Mouse (Mus musculus) stomach, adult 2 months (tissue): ENCODE data around the gene Adamts7. TPM values are rescaled to one million over a fixed set of nuclear protein-coding genes. Genes with fewer than 3 reads are reported as not detected.

Experiments used
- polyA plus RNA-seq: library from polyadenylated mRNA; depleted of rRNA; stranded (reverse); fragments of >200 nt; gene quantifications from 2 replicates; pipeline ENCODE4 v1.2.3, GENCODE M21; 2012; rRNA removed

Gene Adamts7
- 3.0 and 4.3 TPM in 2 replicates for polyA plus RNA-seq

DNA sequence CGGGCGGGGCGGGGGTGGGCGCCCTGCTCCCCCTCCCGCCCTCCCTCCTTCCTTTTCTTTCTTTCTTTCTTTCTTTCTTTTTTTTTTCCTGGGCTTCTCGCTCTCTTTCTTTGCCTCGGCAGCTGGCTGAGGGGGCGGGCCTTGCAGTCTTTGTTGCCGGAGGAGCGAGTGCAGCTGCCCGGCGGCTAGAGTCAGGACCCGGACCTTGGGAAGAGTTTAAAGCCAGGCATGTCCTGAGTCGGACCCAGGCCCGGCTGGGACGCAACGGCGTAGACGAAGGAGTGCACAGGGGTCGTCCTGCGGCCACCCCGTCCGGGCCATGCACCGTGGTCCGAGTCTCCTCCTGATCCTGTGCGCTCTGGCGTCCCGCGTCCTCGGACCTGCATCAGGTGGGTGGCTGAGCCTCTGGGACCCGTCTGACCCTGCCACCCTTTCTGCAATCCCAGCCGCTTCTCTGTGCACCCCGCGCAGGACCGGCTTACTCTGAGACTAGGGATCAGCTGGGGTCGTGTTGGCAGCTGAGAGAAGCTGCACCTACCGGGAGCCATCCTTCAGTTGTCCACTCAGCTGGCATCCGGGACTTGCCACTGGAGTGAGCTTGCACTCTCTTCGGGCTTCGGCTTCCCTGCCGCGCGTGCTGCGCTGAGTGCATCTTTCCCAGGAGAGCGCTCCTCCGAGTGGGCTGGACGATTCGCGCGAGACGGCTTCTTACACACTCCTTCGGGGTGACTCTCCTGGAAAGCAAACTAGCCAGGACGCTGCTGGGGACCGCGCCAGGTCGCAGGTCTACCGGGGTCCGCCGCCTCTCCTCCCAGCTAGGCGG is at the start of gene Adamts7:
Gene Adamts7, plus strand, starts transcription at position 144 of the 823 bp plus-strand sequence.

DNA sequence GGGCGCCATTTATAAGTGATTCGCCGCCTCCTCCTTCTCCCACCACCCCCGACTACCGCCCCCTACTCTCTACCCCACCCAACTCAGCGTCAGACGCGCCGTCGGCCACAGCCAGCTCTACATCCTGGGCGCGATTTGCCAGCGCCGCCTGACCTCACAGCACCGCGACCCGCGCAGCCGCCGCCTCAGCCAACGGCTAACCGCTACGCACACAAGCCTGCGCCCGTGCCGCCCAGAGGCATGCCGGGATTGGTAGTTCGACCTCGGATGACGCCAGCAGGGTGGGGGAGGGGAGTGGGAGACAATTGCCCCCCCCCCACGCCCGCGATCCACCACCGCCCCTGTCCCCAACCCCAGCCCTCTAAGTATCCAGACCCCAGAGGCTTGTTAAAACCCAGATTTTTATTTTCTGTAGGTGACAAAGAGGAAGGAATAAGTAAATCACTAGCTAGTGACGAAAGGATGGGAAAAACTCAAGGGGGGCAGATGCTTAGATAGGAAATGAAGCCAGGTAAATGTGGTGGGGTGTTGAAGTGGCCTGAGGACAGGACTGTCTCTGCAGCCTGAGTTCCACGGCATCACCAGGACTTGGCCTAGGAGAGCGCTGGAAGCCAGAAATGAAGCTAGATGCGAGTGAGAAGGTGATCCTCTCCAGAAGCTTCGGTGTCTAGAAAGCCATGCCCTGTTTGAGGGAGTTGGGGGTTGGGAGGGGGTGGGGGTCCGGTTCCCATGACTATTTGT is 48.1 kb upstream of the Adamts7 start, which contains the start of gene Morf4l1:
Gene Morf4l1, minus strand, starts transcription at position 208 of the 741 bp plus-strand sequence.

Other genes starting within 250 kb of the Adamts7 start
- gene Ctsh, start 108.9 kb upstream of the Adamts7 start, polyA plus RNA-seq: 10.9 and 17.6 TPM in 2 replicates
- 9.1 and 10.0 TPM in 2 replicates for gene Morf4l1, start 48.3 kb upstream of the Adamts7 start, polyA plus RNA-seq
- 14.1 and 16.8 TPM in 2 replicates for gene Tbc1d2b, start 107.7 kb downstream of the Adamts7 start, polyA plus RNA-seq